Mouse (Mus musculus) forebrain, embryonic 13.5 days (tissue): Measurements from ENCODE around the gene Gm20388. TPM values are rescaled to one million over a fixed set of nuclear protein-coding genes. Genes with fewer than 3 reads are reported as not detected.

Experiments used
- ATAC-seq: fragments of 200-750 bp; cut with Nextera tagmentation; 2 replicates; pipeline ENCODE4 v1.8.0; 2017
- H3K27ac ChIP-seq: fragments of 300-500 bp; sonication (generic); 2 replicates; pipeline ENCODE4 v1.5.1; 2015; ENCODE audit warnings: inconsistent platforms, mild to moderate bottlenecking, moderate library complexity
- H3K27me3 ChIP-seq: fragments of 300-500 bp; sonication (generic); 2 replicates; pipeline ENCODE4 v1.6.1; 2015; ENCODE audit warnings: mild to moderate bottlenecking, inconsistent platforms
- H3K36me3 ChIP-seq: fragments of 300-500 bp; sonication (generic); 2 replicates; pipeline ENCODE4 v1.6.1; 2015; ENCODE audit warnings: mild to moderate bottlenecking, inconsistent platforms; ENCODE audit not compliant: poor library complexity, severe bottlenecking
- H3K4me1 ChIP-seq: fragments of 300-500 bp; sonication (generic); 2 replicates; pipeline ENCODE4 v1.6.1; 2015; ENCODE audit warnings: inconsistent platforms
- H3K4me2 ChIP-seq: fragments of 300-500 bp; sonication (generic); 2 replicates; pipeline ENCODE4 v1.6.1; 2015; ENCODE audit warnings: inconsistent platforms, mild to moderate bottlenecking, moderate library complexity
- H3K4me3 ChIP-seq: fragments of 300-500 bp; sonication (generic); 2 replicates; pipeline ENCODE4 v1.5.1; 2015; ENCODE audit warnings: mild to moderate bottlenecking, inconsistent platforms
- H3K9ac ChIP-seq: fragments of 300-500 bp; sonication (generic); 2 replicates; pipeline ENCODE4 v1.6.1; 2015; ENCODE audit warnings: mild to moderate bottlenecking, inconsistent platforms
- H3K9me3 ChIP-seq: fragments of 300-500 bp; sonication (generic); replicated peaks from 2 replicates; pipeline ENCODE4 v1.6.1; 2016; ENCODE audit warnings: inconsistent platforms
- WGBS: fragments of 180-500 bp; shearing (Covaris S2); methylation state at CpG from one replicate; pipeline ENCODE4 v1.1.7; 2015; 5-methylcytosine and 5-hydroxymethylcytosine counted together
- polyA plus RNA-seq: library from polyadenylated mRNA; unstranded; fragments of >200 nt; fragmentation: Nextera tagmentation; extraction: Ambion mirVana; gene quantifications from 2 replicates; pipeline ENCODE4 v1.2.1, GENCODE M21; 2015

The Gm20388 gene
- polyA plus RNA-seq, 1 experiment from 2014 or later = 5.6 TPM

- Histone ChIP-seq H3K36me3 (no peaks in the 10 kb centered on the region), H3K27ac (no peak overlapping the region), H3K27me3 (no peaks in the 10 kb centered on the region), H3K4me1 (no peaks in the 10 kb centered on the region), H3K9me3 (0 out of 2 replicates have a peak, but pooled peaks cover 2% of the 10 kb centered on the region), H3K9ac (no peak overlapping the region), H3K4me3 (no peak overlapping the region), H3K4me2 (no peak overlapping the region)
- 81% methylated on average over 12 of the region's 12 CpGs for WGBS
- no peak for ATAC-seq
These were observed 61.9 kb downstream of the Gm20388 start for GRCm38 (mm10) chr8:119972558-119972957.

- ATAC-seq = no peak
These were observed 68.2 kb downstream of the Gm20388 start for GRCm38 (mm10) chr8:119978770-119979381.

DNA sequence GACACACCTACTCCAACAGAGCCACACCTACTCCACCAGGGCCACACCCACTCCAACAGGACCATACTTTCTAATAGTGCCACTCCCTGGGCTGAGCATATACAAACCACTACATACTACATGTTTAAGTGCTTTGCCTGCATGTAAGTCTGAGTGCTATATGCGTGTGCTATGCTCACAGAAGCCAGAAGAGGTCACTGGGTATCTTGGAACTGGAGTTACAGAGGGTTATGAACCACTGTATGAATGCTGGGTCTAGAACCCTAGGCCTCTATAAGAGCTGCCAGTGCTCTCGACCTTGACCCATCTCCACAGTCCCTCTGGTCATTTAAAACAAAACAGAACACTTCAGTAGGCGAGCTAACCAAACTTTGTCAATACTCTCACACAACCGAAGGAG lies 70.6 kb downstream of the Gm20388 start:
- 71% methylated on average over 4 of the region's 4 CpGs for WGBS
- H3K4me2 ChIP-seq = no peak overlapping the region
- H3K9me3 ChIP-seq = no peaks in the 10 kb centered on the region
- ATAC-seq = no peak
- H3K4me1 ChIP-seq = no peaks in the 10 kb centered on the region
- H3K27me3 ChIP-seq = no peaks in the 10 kb centered on the region
- no peak overlapping the region for H3K27ac ChIP-seq
- no peaks in the 10 kb centered on the region for H3K36me3 ChIP-seq
- H3K4me3 ChIP-seq = no peak overlapping the region
- H3K9ac ChIP-seq = no peak overlapping the region

More at GRCm38 (mm10) chr8:119978770-119979381, 68.2 kb downstream of the Gm20388 start:
- H3K36me3 ChIP-seq = no peaks in the 10 kb centered on the region
- no peaks in the 10 kb centered on the region for H3K4me1 ChIP-seq
- H3K27me3 ChIP-seq = no peaks in the 10 kb centered on the region
- H3K9ac ChIP-seq = no peak overlapping the region
- H3K27ac ChIP-seq = no peak overlapping the region
- H3K4me2 ChIP-seq = no peak overlapping the region
- no peak overlapping the region for H3K4me3 ChIP-seq
- WGBS = 73% methylated on average over 11 of the region's 11 CpGs
- H3K9me3 ChIP-seq = no peaks in the 10 kb centered on the region

DNA sequence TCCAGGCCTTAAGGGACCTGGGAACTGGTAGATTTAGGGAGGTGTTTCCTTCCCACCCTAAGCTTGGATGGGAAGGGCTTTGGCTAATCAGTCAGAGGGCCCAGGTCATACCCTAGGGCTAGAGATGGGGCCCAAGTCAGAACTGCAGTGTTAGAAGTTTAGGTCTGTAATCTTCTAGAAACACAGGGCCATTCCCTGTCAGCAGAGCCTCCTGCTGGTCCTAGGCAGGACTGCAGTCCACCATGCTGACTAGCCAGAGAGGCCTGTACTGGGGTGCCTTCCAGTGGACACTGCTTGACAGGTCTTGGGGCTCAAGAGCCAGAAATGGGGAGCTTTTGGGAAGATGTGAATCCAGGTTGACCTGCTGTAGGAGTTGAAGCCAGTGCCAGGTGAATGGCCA lies 73.4 kb downstream of the Gm20388 start:
- no peaks in the 10 kb centered on the region for H3K36me3 ChIP-seq
- H3K27me3 ChIP-seq = no peaks in the 10 kb centered on the region
- no peaks in the 10 kb centered on the region for H3K4me1 ChIP-seq
- no peak for ATAC-seq
- no peak overlapping the region for H3K9ac ChIP-seq
- H3K9me3 ChIP-seq = no peaks in the 10 kb centered on the region
- H3K4me2 ChIP-seq = no peak overlapping the region
- no peak overlapping the region for H3K4me3 ChIP-seq
- no peak overlapping the region for H3K27ac ChIP-seq

DNA sequence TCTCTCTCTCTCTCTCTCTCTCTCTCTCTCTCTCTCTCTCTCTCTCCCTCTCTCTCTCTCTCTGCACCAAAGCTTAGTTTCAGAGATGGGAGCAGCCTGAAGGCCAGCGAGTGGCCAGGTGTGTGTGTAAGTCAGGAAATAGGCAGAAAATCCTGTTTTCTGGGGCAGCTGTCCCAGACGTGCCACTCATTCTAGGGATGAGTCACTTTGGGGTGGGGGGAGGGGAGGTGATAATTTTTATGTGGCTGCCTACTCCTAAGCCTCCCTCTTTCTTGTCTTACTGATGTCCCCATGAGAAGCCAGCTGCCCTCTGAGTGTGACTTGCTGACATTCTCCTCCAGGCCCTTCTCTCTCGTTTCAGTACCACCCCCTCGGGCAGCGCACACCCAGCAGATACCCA lies 75.5 kb downstream of the Gm20388 start:
- 83% methylated on average over 5 of the region's 5 CpGs for WGBS
- H3K9ac ChIP-seq = no peak overlapping the region
- no peak for ATAC-seq
- H3K9me3 ChIP-seq = no peaks in the 10 kb centered on the region
- H3K4me1 ChIP-seq = no peaks in the 10 kb centered on the region
- no peaks in the 10 kb centered on the region for H3K36me3 ChIP-seq
- peaks cover 9% of the 10 kb centered on the region for H3K27me3 ChIP-seq
- H3K4me2 ChIP-seq = no peak overlapping the region
- no peak overlapping the region for H3K4me3 ChIP-seq
- H3K27ac ChIP-seq = no peak overlapping the region

GRCm38 (mm10) chr8:119988087-119988486 lies 77.4 kb downstream of the Gm20388 start:
- H3K36me3 ChIP-seq = no peaks in the 10 kb centered on the region
- no peak overlapping the region for H3K4me3 ChIP-seq
- peaks cover 12% of the 10 kb centered on the region; the same call in 1 of the 2 replicates for H3K4me1 ChIP-seq
- H3K9me3 ChIP-seq = no peaks in the 10 kb centered on the region
- ATAC-seq = no peak
- no peak overlapping the region for H3K9ac ChIP-seq
- H3K27ac ChIP-seq = no peak overlapping the region
- peaks cover 28% of the 10 kb centered on the region for H3K27me3 ChIP-seq
- H3K4me2 ChIP-seq = no peak overlapping the region
- WGBS = 80% methylated on average over 15 of the region's 15 CpGs

- Histone ChIP-seq H3K27ac (no peak within 1 kb of the TSS), H3K4me2 (peak within 1 kb of the TSS; percentile 63), H3K27me3 (peaks cover 43% of the 10 kb centered on the region), H3K4me3 (peak within 1 kb of the TSS; percentile 37), H3K4me1 (peaks cover 12% of the 10 kb centered on the region; the same call in 1 of the 2 replicates), H3K36me3 (no peaks in the 10 kb centered on the region), H3K9ac (peak within 1 kb of the TSS; percentile 3; the same call in 1 of the 2 replicates), H3K9me3 (no peaks in the 10 kb centered on the region)
- ATAC-seq = peak; percentile 95
- WGBS = under 1% methylated on average over 25 of the region's 25 CpGs
These were observed 81.6 kb downstream of the Gm20388 start, which contains the start of gene Crispld2 for GRCm38 (mm10) chr8:119992249-119992648. Gene Crispld2, plus strand, starts transcription at chr8:119992438.

DNA sequence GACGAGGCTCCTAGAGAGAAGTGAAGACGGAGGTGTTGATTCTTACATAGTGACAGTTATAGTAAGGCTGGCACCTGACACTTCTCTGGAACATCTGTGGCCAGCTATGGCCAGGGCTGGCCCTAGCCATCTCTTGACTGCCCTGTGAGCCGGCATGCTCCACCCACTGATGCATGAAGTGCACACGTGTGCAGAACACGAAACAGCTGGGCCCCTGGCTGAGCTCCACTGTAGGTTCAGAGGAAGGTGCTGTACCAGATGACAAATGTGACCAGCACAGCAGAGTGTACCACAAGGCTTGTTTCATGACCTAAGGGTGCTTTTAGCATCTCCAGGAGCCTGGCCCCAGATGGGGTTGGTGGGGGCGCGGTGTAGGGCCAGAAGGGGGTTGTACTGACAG lies 83.5 kb downstream of the Gm20388 start:
- Histone ChIP-seq H3K4me3 (no peak overlapping the region), H3K27me3 (peaks cover 43% of the 10 kb centered on the region), H3K9ac (no peak overlapping the region), H3K9me3 (no peaks in the 10 kb centered on the region), H3K4me1 (peaks cover 12% of the 10 kb centered on the region; the same call in 1 of the 2 replicates), H3K4me2 (no peak overlapping the region), H3K27ac (no peak overlapping the region), H3K36me3 (no peaks in the 10 kb centered on the region)
- WGBS = 82% methylated on average over 7 of the region's 7 CpGs
- ATAC-seq = no peak

GRCm38 (mm10) chr8:119994556-119994955 lies 83.9 kb downstream of the Gm20388 start:
- Histone ChIP-seq H3K9ac (no peak overlapping the region), H3K4me3 (no peak overlapping the region), H3K4me2 (no peak overlapping the region), H3K9me3 (no peaks in the 10 kb centered on the region), H3K27me3 (peaks cover 43% of the 10 kb centered on the region), H3K4me1 (peaks cover 12% of the 10 kb centered on the region; the same call in 1 of the 2 replicates), H3K36me3 (no peaks in the 10 kb centered on the region), H3K27ac (no peak overlapping the region)
- ATAC-seq = no peak
- WGBS = 85% methylated on average over 6 of the region's 6 CpGs

GRCm38 (mm10) chr8:119997266-119997665 lies 86.6 kb downstream of the Gm20388 start:
- 91% methylated on average over 4 of the region's 4 CpGs for WGBS
- H3K4me1 ChIP-seq = peaks cover 7% of the 10 kb centered on the region; the same call in 1 of the 2 replicates
- no peak overlapping the region for H3K4me2 ChIP-seq
- H3K4me3 ChIP-seq = no peak overlapping the region
- H3K9ac ChIP-seq = no peak overlapping the region
- peaks cover 24% of the 10 kb centered on the region for H3K27me3 ChIP-seq
- no peaks in the 10 kb centered on the region for H3K9me3 ChIP-seq
- H3K36me3 ChIP-seq = no peaks in the 10 kb centered on the region
- H3K27ac ChIP-seq = no peak overlapping the region
- ATAC-seq = no peak

GRCm38 (mm10) chr8:120000461-120000860 lies 89.8 kb downstream of the Gm20388 start:
- Histone ChIP-seq H3K9ac (no peak overlapping the region), H3K4me3 (no peak overlapping the region), H3K4me1 (no peaks in the 10 kb centered on the region), H3K4me2 (no peak overlapping the region), H3K9me3 (no peaks in the 10 kb centered on the region), H3K36me3 (no peaks in the 10 kb centered on the region), H3K27me3 (no peaks in the 10 kb centered on the region), H3K27ac (no peak overlapping the region)
- no peak for ATAC-seq
- WGBS = 75% methylated on average over 8 of the region's 8 CpGs

GRCm38 (mm10) chr8:120001712-120002111 lies 91.1 kb downstream of the Gm20388 start:
- 67% methylated on average over 7 of the region's 7 CpGs for WGBS
- H3K27ac ChIP-seq = no peak overlapping the region
- H3K9me3 ChIP-seq = no peaks in the 10 kb centered on the region
- no peaks in the 10 kb centered on the region for H3K36me3 ChIP-seq
- no peak overlapping the region for H3K4me2 ChIP-seq
- no peaks in the 10 kb centered on the region for H3K27me3 ChIP-seq
- ATAC-seq = no peak
- no peak overlapping the region for H3K9ac ChIP-seq
- H3K4me1 ChIP-seq = peaks cover 4% of the 10 kb centered on the region; the same call in 1 of the 2 replicates
- H3K4me3 ChIP-seq = no peak overlapping the region

DNA sequence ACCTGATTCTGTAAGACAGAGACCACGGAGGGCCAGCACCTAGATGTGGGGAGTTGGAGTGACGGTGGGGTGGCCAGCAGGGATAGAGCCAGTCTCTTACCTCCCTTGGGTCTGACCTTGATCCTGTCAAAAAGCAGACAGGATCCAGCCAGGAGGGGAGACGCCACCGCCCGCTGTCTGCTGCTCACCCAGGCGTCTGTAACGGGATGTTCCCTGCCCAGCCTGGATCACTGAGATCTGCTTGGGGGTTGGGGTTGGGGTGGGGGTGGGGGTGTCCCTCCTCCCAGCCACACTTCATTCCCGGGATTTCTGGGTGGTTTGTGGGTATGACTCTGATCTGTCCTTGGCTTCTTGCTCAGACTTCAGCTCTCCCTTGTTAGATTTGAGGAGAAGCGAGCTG lies 91.7 kb downstream of the Gm20388 start:
- H3K4me1 ChIP-seq = peaks cover 5% of the 10 kb centered on the region; the same call in 1 of the 2 replicates
- 70% methylated on average over 9 of the region's 9 CpGs for WGBS
- no peaks in the 10 kb centered on the region for H3K27me3 ChIP-seq
- H3K27ac ChIP-seq = no peak overlapping the region
- H3K4me2 ChIP-seq = no peak overlapping the region
- no peak for ATAC-seq
- no peak overlapping the region for H3K9ac ChIP-seq
- no peak overlapping the region for H3K4me3 ChIP-seq
- H3K36me3 ChIP-seq = no peaks in the 10 kb centered on the region
- H3K9me3 ChIP-seq = no peaks in the 10 kb centered on the region
